Mouse (Mus musculus) hindbrain, postnatal 0 days (tissue): ENCODE results near the gene Lamtor3. TPM values are rescaled to one million over a fixed set of nuclear protein-coding genes. Genes with fewer than 3 reads are reported as not detected.

Source experiments
- ATAC-seq: fragments of 200-750 bp; cut with Nextera tagmentation; 2 replicates; pipeline ENCODE4 v1.8.0; 2017; ENCODE audit warnings: mild to moderate bottlenecking, moderate TSS enrichment, moderate library complexity
- DNase-seq: peaks from one replicate; pipeline ENCODE4 v3.0.0-alpha.2; 2015; ENCODE audit warnings: low spot score
- H3K27ac ChIP-seq: fragments of 300-500 bp; sonication (generic); 2 replicates; pipeline ENCODE4 v1.5.1; 2014; ENCODE audit warnings: mild to moderate bottlenecking
- H3K27me3 ChIP-seq: fragments of 300-500 bp; sonication (generic); 2 replicates; pipeline ENCODE4 v1.6.1; 2014; ENCODE audit warnings: low read length, mixed read lengths; ENCODE audit not compliant: insufficient read depth
- H3K36me3 ChIP-seq: fragments of 300-500 bp; sonication (generic); 2 replicates; pipeline ENCODE4 v1.6.1; 2014; ENCODE audit warnings: low read length, mixed read lengths; ENCODE audit not compliant: insufficient read depth
- H3K4me1 ChIP-seq: fragments of 300-500 bp; sonication (generic); 2 replicates; pipeline ENCODE4 v1.6.1; 2014; ENCODE audit warnings: antibody characterized with exemption, low read length, mixed read lengths; ENCODE audit not compliant: insufficient read depth
- H3K4me2 ChIP-seq: fragments of 300-500 bp; sonication (generic); 2 replicates; pipeline ENCODE4 v1.6.1; 2014; ENCODE audit warnings: low read depth, mild to moderate bottlenecking, low read length, moderate library complexity, mixed read lengths
- H3K4me3 ChIP-seq: fragments of 300-500 bp; sonication (generic); 2 replicates; pipeline ENCODE4 v1.5.1; 2014; ENCODE audit warnings: low read length
- H3K9ac ChIP-seq: fragments of 300-500 bp; sonication (generic); replicated peaks from 2 replicates; pipeline ENCODE4 v1.6.1; 2014; ENCODE audit warnings: mild to moderate bottlenecking, low read length, moderate library complexity, mixed read lengths
- H3K9me3 ChIP-seq: fragments of 300-500 bp; sonication (generic); 2 replicates; pipeline ENCODE4 v1.6.1; 2016; ENCODE audit warnings: low read length, mixed read lengths
- CTCF ChIP-seq: IDR thresholded peaks from 2 replicates; pipeline ENCODE4 v1.5.1; 2016; ENCODE audit warnings: antibody characterized with exemption, control low read depth, low read depth
- WGBS: fragments of 180-500 bp; shearing (Covaris S2); extraction: QIAGEN DNeasy Blood & Tissue Kit; methylation state at CpG from one replicate; pipeline ENCODE4 v1.1.7; 2014; 5-methylcytosine and 5-hydroxymethylcytosine counted together
- polyA plus RNA-seq: library from polyadenylated mRNA; unstranded; fragments of >200 nt; fragmentation: Nextera tagmentation; extraction: Ambion mirVana; gene quantifications from 2 replicates; pipeline ENCODE4 v1.2.1, GENCODE M21; 2015
- total RNA-seq: library from RNA; depleted of rRNA; stranded (reverse); fragments of >200 nt; gene quantifications from 2 replicates; pipeline ENCODE4 v1.2.3, GENCODE M21; 2014

The Lamtor3 gene
- total and polyA plus RNA-seq, 2 experiments from 2014 or later = 78.9 to 108 TPM

GRCm38 (mm10) chr3:137951819-137952218 lies 33.5 kb downstream of the Lamtor3 start:
- no peak overlapping the region for H3K4me2 ChIP-seq
- DNase-seq = no peak
- H3K9me3 ChIP-seq = no peaks in the 10 kb centered on the region
- H3K9ac ChIP-seq = no peak overlapping the region
- 30% methylated on average over 7 of the region's 7 CpGs for WGBS
- 0 out of 2 replicates have a peak, but pooled peaks have one; percentile 24 for ATAC-seq
- peak overlapping the region; percentile 68 for H3K27ac ChIP-seq
- no peak overlapping the region for H3K4me3 ChIP-seq
- no peaks in the 10 kb centered on the region for H3K36me3 ChIP-seq
- peaks cover 8% of the 10 kb centered on the region for H3K4me1 ChIP-seq
- no peak for TF ChIP-seq CTCF
- no peaks in the 10 kb centered on the region for H3K27me3 ChIP-seq

GRCm38 (mm10) chr3:137952225-137952913 lies 34.1 kb downstream of the Lamtor3 start:
- H3K4me1 ChIP-seq = peaks cover 8% of the 10 kb centered on the region
- peak; percentile 15 for DNase-seq
- H3K9ac ChIP-seq = no peak overlapping the region
- H3K27me3 ChIP-seq = no peaks in the 10 kb centered on the region
- H3K36me3 ChIP-seq = no peaks in the 10 kb centered on the region
- no peak overlapping the region for H3K4me2 ChIP-seq
- no peaks in the 10 kb centered on the region for H3K9me3 ChIP-seq
- peak; percentile 62 for ATAC-seq
- H3K27ac ChIP-seq = peak overlapping the region; percentile 68
- H3K4me3 ChIP-seq = no peak overlapping the region
- no peak for TF ChIP-seq CTCF
- WGBS = 75% methylated on average over 4 of the region's 4 CpGs

GRCm38 (mm10) chr3:137952914-137953880 lies 34.9 kb downstream of the Lamtor3 start:
- Histone ChIP-seq H3K9me3 (no peaks in the 10 kb centered on the region), H3K4me1 (peaks cover 8% of the 10 kb centered on the region), H3K27ac (peak overlapping the region; percentile 68), H3K27me3 (no peaks in the 10 kb centered on the region), H3K4me3 (no peak overlapping the region), H3K4me2 (no peak overlapping the region), H3K36me3 (no peaks in the 10 kb centered on the region), H3K9ac (no peak overlapping the region)
- ATAC-seq (peak; percentile 94), DNase-seq (peak; percentile 86)
- WGBS = 58% methylated on average over 14 of the region's 14 CpGs
- TF ChIP-seq CTCF = no peak

- no peak for TF ChIP-seq CTCF
- H3K27ac ChIP-seq = no peak overlapping the region
- peaks cover 8% of the 10 kb centered on the region for H3K4me1 ChIP-seq
- no peaks in the 10 kb centered on the region for H3K27me3 ChIP-seq
- no peak overlapping the region for H3K4me3 ChIP-seq
- H3K9me3 ChIP-seq = no peaks in the 10 kb centered on the region
- DNase-seq (no peak), ATAC-seq (no peak)
- H3K4me2 ChIP-seq = no peak overlapping the region
- 73% methylated on average over 23 of the region's 23 CpGs for WGBS
- H3K36me3 ChIP-seq = no peaks in the 10 kb centered on the region
- H3K9ac ChIP-seq = no peak overlapping the region
These were observed 36.1 kb downstream of the Lamtor3 start for GRCm38 (mm10) chr3:137954256-137954916.

- 21% methylated on average over 16 of the region's 16 CpGs for WGBS
- peak; percentile 34 for DNase-seq
- ATAC-seq = no peak
- Histone ChIP-seq H3K9ac (no peak overlapping the region), H3K4me3 (0 out of 2 replicates have a peak overlapping the region, but pooled peaks have one; percentile 4), H3K9me3 (no peaks in the 10 kb centered on the region), H3K27me3 (no peaks in the 10 kb centered on the region), H3K27ac (no peak overlapping the region), H3K4me2 (peak overlapping the region; percentile 48), H3K36me3 (no peaks in the 10 kb centered on the region), H3K4me1 (peaks cover 8% of the 10 kb centered on the region)
- TF ChIP-seq CTCF = no peak
These were observed 37.3 kb downstream of the Lamtor3 start for GRCm38 (mm10) chr3:137955560-137956081.

- Histone ChIP-seq H3K4me3 (no peak overlapping the region), H3K36me3 (no peaks in the 10 kb centered on the region), H3K27ac (no peak overlapping the region), H3K4me1 (no peaks in the 10 kb centered on the region; the same call in 1 of the 2 replicates), H3K9ac (no peak overlapping the region), H3K27me3 (no peaks in the 10 kb centered on the region), H3K9me3 (no peaks in the 10 kb centered on the region), H3K4me2 (no peak overlapping the region)
- 92% methylated on average over 9 of the region's 9 CpGs for WGBS
- DNase-seq (no peak), ATAC-seq (no peak)
- TF ChIP-seq CTCF = no peak
These were observed 39.6 kb downstream of the Lamtor3 start for GRCm38 (mm10) chr3:137957864-137958263.
